Mouse (Mus musculus): ENCODE results near the gene Tjap1.

DNA sequence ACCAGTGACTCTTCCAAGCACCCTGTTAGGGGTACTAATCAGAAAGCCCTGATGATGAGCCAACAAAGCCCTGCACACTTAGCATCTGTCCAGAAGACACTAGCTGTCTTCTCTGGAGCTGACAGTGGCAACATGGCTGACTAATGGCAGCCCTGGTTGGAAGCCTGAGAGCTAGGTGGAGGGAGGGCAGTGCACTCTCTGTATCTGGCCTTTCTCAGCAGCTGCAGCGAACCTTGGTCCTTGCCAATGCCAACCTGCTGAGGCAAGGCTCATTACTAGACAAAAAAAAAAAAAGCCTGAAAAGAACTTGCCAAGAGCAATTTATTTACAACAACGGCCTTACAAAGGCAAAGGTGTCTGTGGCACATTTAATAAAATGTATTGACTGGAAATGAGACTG, 39.2 kb downstream of the Tjap1 start:
- TF ChIP-seq CTCF (IDR thresholded peaks at IDR 0.05; ENCODE audit: low read depth) (no peak), EP300 (IDR thresholded peaks at IDR 0.05; ENCODE audit: low read depth) (no peak)

All from liver, postnatal 0 days (tissue).